Mouse (Mus musculus) intestine, embryonic 16.5 days (tissue): ENCODE measurements around the gene BC017158. TPM values are rescaled to one million over a fixed set of nuclear protein-coding genes. Genes with fewer than 3 reads are reported as not detected.

Experiments used
- ATAC-seq: fragments of 200-750 bp; cut with Nextera tagmentation; 2 replicates; pipeline ENCODE4 v1.8.0; 2017; ENCODE audit warnings: moderate TSS enrichment, moderate library complexity
- H3K27ac ChIP-seq: fragments of 300-500 bp; sonication (generic); 2 replicates; pipeline ENCODE4 v1.5.1; 2014; ENCODE audit warnings: mild to moderate bottlenecking, low read length
- H3K27me3 ChIP-seq: fragments of 300-500 bp; sonication (generic); replicated peaks from 2 replicates; pipeline ENCODE4 v1.6.1; 2014; ENCODE audit warnings: low read length, control low read depth, mixed read lengths; ENCODE audit not compliant: control insufficient read depth, insufficient read depth
- H3K36me3 ChIP-seq: fragments of 300-500 bp; sonication (generic); 2 replicates; pipeline ENCODE4 v1.6.1; 2014; ENCODE audit warnings: low read length, control low read depth; ENCODE audit not compliant: control insufficient read depth, insufficient read depth
- H3K4me1 ChIP-seq: fragments of 300-500 bp; sonication (generic); 2 replicates; pipeline ENCODE4 v1.6.1; 2014; ENCODE audit warnings: low read length, control low read depth, mixed read lengths; ENCODE audit not compliant: control insufficient read depth, insufficient read depth
- H3K4me2 ChIP-seq: fragments of 300-500 bp; sonication (generic); 2 replicates; pipeline ENCODE4 v1.6.1; 2014; ENCODE audit warnings: low read depth, low read length, control low read depth
- H3K4me3 ChIP-seq: fragments of 300-500 bp; sonication (generic); 2 replicates; pipeline ENCODE4 v1.5.1; 2014; ENCODE audit warnings: mild to moderate bottlenecking, low read length
- H3K9ac ChIP-seq: fragments of 300-500 bp; sonication (generic); 2 replicates; pipeline ENCODE4 v1.6.1; 2014; ENCODE audit warnings: low read depth, low read length
- H3K9me3 ChIP-seq: fragments of 300-500 bp; sonication (generic); 2 replicates; pipeline ENCODE4 v1.6.1; 2016; ENCODE audit warnings: low read length, control low read depth; ENCODE audit not compliant: control insufficient read depth
- WGBS: fragments of 180-500 bp; shearing (Covaris S2); extraction: QIAGEN DNeasy Blood & Tissue Kit; methylation state at CpG from one replicate; pipeline ENCODE4 v1.1.7; 2014; 5-methylcytosine and 5-hydroxymethylcytosine counted together
- polyA plus RNA-seq: library from polyadenylated mRNA; unstranded; fragments of >200 nt; fragmentation: Nextera tagmentation; extraction: Ambion mirVana; gene quantifications from 2 replicates; pipeline ENCODE4 v1.2.1, GENCODE M21; 2015

Gene BC017158
- polyA plus RNA-seq, 1 experiment from 2014 or later, result 49.6 TPM

DNA sequence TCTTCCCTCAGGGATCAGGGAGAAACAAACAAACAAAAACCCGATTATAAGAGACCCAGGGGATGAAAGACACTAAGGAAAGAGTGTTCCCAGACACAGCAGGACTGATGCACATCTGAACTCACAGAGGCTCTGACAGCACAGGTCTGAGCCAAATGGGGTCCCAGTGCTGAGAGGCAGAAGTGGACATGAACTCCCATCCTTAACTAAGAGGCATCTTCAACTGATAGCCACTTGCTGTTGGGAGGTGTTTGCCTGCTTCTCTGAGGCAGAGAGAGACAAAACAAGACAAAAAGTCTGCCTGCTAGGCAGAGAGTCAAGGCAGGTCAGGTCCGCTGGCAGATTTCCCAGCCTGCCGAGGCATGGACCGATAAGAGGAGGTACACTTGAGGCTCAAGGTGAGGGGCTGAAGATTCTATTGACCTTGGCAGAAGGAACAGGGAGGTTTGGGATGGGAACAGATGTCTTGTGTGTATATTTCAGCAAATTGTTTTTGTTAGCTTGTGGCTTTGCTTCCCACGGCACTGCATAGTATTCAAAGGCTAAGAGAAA lies 41.1 kb downstream of the BC017158 start:
- peak overlapping the region; percentile 9; the same call in 1 of the 2 replicates for H3K27ac ChIP-seq
- no peak overlapping the region for H3K9ac ChIP-seq
- peaks cover 4% of the 10 kb centered on the region; the same call in 1 of the 2 replicates for H3K4me1 ChIP-seq

DNA sequence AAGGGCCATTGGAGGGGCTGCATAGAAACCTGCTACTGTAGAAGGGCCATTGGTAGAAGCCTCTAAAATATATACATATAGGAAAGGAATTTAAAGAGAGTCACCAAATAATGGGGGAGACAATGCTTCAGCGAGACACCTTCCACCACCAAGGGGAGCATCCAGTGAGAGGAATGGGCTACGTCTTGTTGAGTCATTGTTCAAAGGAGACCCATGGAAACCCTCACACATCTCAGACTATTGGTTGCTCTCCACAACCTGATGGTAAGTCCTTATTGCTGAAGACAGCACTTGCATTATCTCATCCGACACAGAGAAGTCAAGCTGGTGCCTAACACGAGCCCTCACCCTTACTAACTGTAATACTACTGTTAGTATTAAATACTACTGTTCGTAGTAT lies 42.2 kb downstream of the BC017158 start:
- H3K36me3 ChIP-seq, result no peaks in the 10 kb centered on the region
- H3K4me2 ChIP-seq, result no peak overlapping the region

More for the DNA sequence above, 41.1 kb downstream of the BC017158 start:
- WGBS, result 45% methylated on average over 5 of the region's 5 CpGs
- Histone ChIP-seq H3K4me3 (no peak overlapping the region), H3K4me2 (no peak overlapping the region), H3K36me3 (no peaks in the 10 kb centered on the region), H3K9me3 (no peaks in the 10 kb centered on the region), H3K27me3 (no peaks in the 10 kb centered on the region)
- no peak; the same call in 1 of the 2 replicates for ATAC-seq

DNA sequence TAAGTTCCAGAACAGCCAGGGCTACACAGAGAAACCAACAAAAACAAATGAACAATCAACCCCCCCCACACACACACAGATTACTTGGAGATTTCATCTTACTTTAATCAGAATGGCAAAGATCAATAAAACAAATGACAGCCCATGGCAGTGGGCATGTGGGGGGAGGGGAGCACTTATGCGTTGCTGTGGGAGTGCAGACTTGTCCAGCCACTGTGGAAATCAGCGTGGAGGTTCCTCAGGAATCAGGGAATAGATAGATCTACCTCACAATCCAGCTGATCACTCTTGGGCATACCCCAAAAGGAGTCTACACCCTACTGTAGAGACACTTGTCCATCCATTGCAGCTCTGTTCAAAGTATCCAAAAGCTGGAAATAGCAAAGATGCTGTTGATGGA lies 43.0 kb downstream of the BC017158 start:
- Histone ChIP-seq H3K27me3 (no peaks in the 10 kb centered on the region), H3K4me2 (no peak overlapping the region), H3K36me3 (no peaks in the 10 kb centered on the region), H3K4me3 (no peak overlapping the region), H3K9ac (no peak overlapping the region), H3K4me1 (peaks cover 5% of the 10 kb centered on the region; the same call in 1 of the 2 replicates), H3K9me3 (no peaks in the 10 kb centered on the region), H3K27ac (no peak overlapping the region)
- 56% methylated on average over 2 of the region's 2 CpGs for WGBS
- ATAC-seq, result no peak

More for the DNA sequence above, 42.2 kb downstream of the BC017158 start:
- no peaks in the 10 kb centered on the region for H3K9me3 ChIP-seq
- peaks cover 5% of the 10 kb centered on the region; the same call in 1 of the 2 replicates for H3K4me1 ChIP-seq
- 85% methylated on average over 5 of the region's 5 CpGs for WGBS
- no peak overlapping the region for H3K4me3 ChIP-seq
- H3K27ac ChIP-seq, result no peak overlapping the region
- no peaks in the 10 kb centered on the region for H3K27me3 ChIP-seq
- 0 out of 2 replicates have a peak, but pooled peaks have one; percentile 33 for ATAC-seq
- H3K9ac ChIP-seq, result no peak overlapping the region

DNA sequence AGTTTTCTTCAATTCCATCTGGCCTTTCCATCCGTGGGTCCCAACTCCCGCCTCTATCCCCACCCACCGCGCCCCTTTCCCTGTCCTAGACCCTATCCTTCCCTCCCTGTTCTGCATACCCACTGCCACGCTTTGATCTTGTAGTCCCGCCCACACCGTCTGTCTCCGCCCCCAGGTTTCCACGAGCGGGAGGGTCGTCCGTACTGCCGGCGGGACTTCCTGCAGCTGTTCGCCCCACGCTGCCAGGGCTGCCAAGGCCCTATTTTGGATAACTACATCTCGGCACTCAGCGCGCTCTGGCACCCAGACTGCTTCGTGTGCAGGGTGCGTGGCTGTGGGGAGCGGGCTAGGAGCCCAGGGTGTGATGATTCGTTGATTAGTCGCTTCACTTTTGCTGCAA lies 45.4 kb downstream of the BC017158 start:
- H3K27me3 ChIP-seq, result no peaks in the 10 kb centered on the region
- ATAC-seq, result no peak
- no peaks in the 10 kb centered on the region for H3K36me3 ChIP-seq
- 0 out of 2 replicates have a peak overlapping the region, but pooled peaks have one; percentile 21 for H3K4me3 ChIP-seq
- 19% methylated on average over 24 of the region's 24 CpGs for WGBS
- H3K27ac ChIP-seq, result no peak overlapping the region
- peak overlapping the region; percentile 42 for H3K9ac ChIP-seq
- H3K4me2 ChIP-seq, result peak overlapping the region; percentile 44
- peaks cover 13% of the 10 kb centered on the region for H3K4me1 ChIP-seq
- H3K9me3 ChIP-seq, result no peaks in the 10 kb centered on the region

DNA sequence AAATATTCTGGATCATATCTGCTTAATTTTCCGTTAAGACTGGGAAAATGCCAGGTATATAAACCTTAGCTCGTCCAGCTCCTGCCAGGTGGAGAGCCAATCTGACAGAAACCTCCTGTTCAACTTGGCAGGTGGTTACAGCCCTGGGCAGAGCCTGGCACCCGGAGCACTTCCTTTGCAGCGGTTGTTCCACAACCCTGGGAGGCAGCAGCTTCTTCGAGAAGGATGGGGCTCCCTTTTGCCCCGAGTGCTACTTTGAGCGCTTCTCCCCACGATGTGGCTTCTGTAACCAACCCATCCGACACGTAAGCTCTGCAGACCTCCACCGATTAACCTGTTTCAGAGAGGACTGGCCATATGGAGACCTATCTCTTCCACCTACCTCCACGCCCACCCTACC lies 46.0 kb downstream of the BC017158 start:
- Histone ChIP-seq H3K4me3 (no peak overlapping the region), H3K4me1 (peaks cover 13% of the 10 kb centered on the region), H3K9me3 (no peaks in the 10 kb centered on the region), H3K36me3 (no peaks in the 10 kb centered on the region), H3K27ac (no peak overlapping the region), H3K27me3 (no peaks in the 10 kb centered on the region), H3K9ac (peak overlapping the region; percentile 42; the same call in 1 of the 2 replicates), H3K4me2 (peak overlapping the region; percentile 44)
- WGBS, result 48% methylated on average over 12 of the region's 12 CpGs
- no peak for ATAC-seq

DNA sequence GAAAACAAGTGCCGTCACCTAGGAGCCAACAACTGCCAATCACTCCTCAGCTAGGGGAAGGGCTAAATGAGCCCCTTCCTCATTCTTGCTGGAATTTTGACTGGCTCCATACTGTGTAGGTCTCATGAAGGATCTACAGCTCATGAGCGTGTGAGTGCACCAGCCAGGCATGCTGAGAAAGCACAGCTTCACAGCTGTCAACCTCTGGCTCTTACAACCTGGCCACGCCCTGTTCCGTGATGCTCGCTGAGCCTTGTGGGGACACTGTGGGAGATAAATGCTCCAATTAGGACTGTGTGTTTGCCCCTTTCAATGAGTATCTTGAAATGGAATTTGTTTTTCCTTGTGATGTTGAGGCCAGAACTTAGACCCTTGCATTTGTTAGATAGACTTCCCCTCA lies 48.0 kb downstream of the BC017158 start:
- WGBS, result 72% methylated on average over 5 of the region's 5 CpGs
- ATAC-seq, result no peak
- no peaks in the 10 kb centered on the region for H3K9me3 ChIP-seq
- H3K4me3 ChIP-seq, result no peak overlapping the region
- no peak overlapping the region for H3K27ac ChIP-seq
- peak overlapping the region; percentile 34 for H3K4me2 ChIP-seq
- no peaks in the 10 kb centered on the region for H3K36me3 ChIP-seq
- no peak overlapping the region; the same call in 1 of the 2 replicates for H3K9ac ChIP-seq
- H3K27me3 ChIP-seq, result no peaks in the 10 kb centered on the region
- peaks cover 16% of the 10 kb centered on the region; the same call in 1 of the 2 replicates for H3K4me1 ChIP-seq

DNA sequence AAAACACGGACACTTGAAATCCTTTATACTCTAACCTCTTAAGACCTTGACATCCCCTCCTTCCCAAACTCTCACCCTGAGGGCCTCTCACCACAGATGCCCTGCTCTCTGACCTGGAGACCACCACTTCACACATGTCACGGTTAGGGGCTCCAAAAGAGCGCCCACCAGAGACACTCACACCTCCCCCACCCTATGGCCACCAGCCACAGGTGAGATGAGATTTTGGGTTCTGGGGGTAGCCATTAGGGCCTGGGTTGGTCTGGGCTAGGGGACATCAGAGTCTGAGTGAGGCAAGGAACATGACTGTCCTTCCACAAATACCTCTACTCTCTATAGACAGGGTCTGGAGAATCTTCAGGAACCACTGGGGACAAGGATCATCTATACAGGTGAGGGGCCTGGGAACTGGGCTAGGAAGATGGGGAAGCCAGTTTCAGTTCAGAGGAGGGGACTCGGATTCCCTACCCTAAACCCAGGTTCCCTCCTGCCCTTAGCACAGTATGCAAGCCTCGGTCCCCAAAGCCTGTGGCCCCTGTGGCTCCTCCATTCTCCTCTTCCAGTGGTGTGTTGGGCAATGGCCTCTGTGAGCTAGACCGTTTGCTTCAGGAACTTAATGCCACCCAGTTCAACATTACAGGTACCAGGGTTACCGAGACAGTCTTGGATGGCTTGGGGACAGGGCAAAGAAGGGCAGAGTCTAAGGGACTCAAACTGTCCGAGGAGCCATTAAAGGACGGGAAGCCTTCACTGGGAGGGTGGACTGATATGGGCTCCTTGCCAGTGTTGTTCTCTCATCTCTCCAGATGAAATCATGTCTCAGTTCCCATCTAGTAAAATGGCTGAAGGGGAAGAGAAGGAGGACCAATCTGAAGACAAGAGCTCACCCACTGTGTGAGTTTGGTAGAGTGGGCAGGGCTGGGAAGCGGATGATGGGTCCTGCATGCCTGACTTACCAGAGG lies 49.6 kb downstream of the BC017158 start:
- H3K36me3 ChIP-seq, result peaks cover 6% of the 10 kb centered on the region; the same call in 1 of the 2 replicates
- peak overlapping the region; percentile 85 for H3K9ac ChIP-seq
- H3K9me3 ChIP-seq, result no peaks in the 10 kb centered on the region
- WGBS, result 76% methylated on average over 10 of the region's 10 CpGs
- ATAC-seq, result no peak
- H3K4me3 ChIP-seq, result peak overlapping the region; percentile 66
- H3K27me3 ChIP-seq, result no peaks in the 10 kb centered on the region
- peaks cover 16% of the 10 kb centered on the region; the same call in 1 of the 2 replicates for H3K4me1 ChIP-seq
- H3K27ac ChIP-seq, result peak overlapping the region; percentile 19; the same call in 1 of the 2 replicates
- H3K4me2 ChIP-seq, result peak overlapping the region; percentile 63

DNA sequence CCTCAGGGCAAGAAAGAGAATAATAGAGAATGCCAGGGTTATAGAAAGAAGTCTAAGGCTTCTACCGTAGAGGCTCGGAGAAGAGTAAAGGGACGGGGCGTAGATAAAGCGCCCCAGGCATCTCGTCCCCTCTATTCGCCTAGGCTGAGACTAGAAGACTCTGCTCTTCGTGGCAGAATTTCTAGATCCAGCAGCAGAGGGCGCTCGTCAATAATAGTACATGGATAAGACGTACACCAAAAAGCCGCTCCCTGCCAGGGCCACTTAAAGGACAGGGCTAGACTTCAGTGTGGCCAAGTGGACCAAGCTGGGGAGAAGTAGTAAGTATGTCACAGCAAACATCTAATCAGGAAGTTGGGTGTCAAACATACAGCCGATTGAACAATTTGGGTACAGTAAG lies 50.5 kb downstream of the BC017158 start:
- under 1% methylated on average over 13 of the region's 13 CpGs for WGBS
- H3K36me3 ChIP-seq, result peaks cover 6% of the 10 kb centered on the region; the same call in 1 of the 2 replicates

More for the DNA sequence above, 50.5 kb downstream of the BC017158 start:
- peak overlapping the region; percentile 97 for H3K27ac ChIP-seq
- peaks cover 14% of the 10 kb centered on the region; the same call in 1 of the 2 replicates for H3K4me1 ChIP-seq
- no peaks in the 10 kb centered on the region for H3K9me3 ChIP-seq
- no peaks in the 10 kb centered on the region for H3K27me3 ChIP-seq
- ATAC-seq, result peak; percentile 74
- H3K9ac ChIP-seq, result peak overlapping the region; percentile 85
- H3K4me2 ChIP-seq, result peak overlapping the region; percentile 63
- peak overlapping the region; percentile 66 for H3K4me3 ChIP-seq
